Mouse (Mus musculus): ENCODE results near the gene Golm1.

DNA sequence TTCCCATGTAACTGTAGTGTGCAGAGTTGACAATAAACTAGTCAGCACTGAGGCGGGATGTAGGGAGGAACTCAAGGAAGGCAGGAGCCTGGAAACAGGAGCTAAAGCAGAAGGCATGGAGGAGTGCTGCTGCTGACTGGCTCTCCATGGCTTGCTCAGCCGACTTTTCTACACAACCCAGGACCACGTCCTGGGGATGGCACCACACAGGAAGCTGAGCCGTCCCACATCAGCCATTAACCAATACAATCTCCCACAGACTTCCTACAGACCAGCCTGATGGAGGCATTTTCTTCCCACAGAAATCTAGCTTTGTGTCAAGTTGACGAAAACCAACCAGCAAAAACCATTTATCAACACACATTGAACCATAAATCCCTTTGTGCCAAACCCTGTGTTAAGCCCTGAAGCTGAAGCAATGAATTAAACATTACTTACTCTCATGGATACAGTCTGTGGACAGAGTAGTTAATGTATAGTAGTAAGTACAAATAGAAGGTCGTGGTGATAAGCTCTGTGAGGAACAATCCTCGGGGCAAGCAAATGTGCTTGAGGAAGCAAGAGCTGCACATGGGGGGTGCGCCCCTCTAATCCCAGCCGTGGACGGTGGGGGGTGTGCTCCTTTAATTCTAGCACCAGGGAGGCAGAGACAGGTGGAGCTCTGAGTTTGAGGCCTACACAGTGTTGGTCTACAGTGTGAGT is 70.2 kb downstream of the Golm1 start:
- TF ChIP-seq EP300 (optimal IDR thresholded peaks at IDR 0.05) (no peak), CTCF (IDR thresholded peaks at IDR 0.05; ENCODE audit: low read depth) (no peak)
